Mouse (Mus musculus) megakaryocyte, embryonic 14.5 days (primary cell): ENCODE results near the gene Vmn1r94.
"Not testable (repeated sequence)": the region's sequence is repeated elsewhere in the genome, so short reads cannot be mapped to it uniquely, and the experiment has no call there.

Source experiments
- FLI1 ChIP-seq: IDR thresholded peaks from 2 replicates; pipeline ENCODE4 v1.6.1; 2012; ENCODE audit warnings: low read length, inconsistent platforms, mixed read lengths
- GATA1 ChIP-seq: IDR thresholded peaks from 3 replicates; pipeline ENCODE4 v1.6.1; 2012; ENCODE audit warnings: mixed read lengths, low read length, inconsistent platforms, borderline replicate concordance

DNA sequence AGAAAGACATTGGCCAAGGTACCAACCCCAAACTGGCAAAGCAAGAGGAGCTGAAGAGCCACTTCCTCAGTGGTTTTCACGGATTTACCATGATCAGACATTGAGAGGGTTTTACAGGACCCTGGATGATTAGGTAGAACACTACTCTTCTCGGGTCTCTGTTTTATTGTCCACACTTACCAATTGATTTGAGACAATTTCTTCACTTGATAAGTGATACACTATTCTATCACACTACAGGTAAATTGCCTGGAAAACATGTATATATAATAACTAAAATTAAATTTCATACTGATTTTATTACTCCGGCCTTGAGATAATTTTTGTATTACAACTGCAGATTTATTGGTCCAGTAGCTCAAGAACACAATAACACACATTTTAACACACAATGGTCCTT lies at the start of gene Vmn1r94:
- not testable (repeated sequence) for TF ChIP-seq GATA1, FLI1
